Mouse (Mus musculus) heart, adult 9 months (tissue): ENCODE measurements around the gene Trp63.
"Not testable (repeated sequence)": the region's sequence is repeated elsewhere in the genome, so short reads cannot be mapped to it uniquely, and the experiment has no call there.

ENCODE experiments used
- DNase-seq, 2 experiments: peaks; one replicate each; pipeline ENCODE4 v3.0.0; 2022; ENCODE audit warnings: low spot score in 2 of 2

Trp63 gene

DNA sequence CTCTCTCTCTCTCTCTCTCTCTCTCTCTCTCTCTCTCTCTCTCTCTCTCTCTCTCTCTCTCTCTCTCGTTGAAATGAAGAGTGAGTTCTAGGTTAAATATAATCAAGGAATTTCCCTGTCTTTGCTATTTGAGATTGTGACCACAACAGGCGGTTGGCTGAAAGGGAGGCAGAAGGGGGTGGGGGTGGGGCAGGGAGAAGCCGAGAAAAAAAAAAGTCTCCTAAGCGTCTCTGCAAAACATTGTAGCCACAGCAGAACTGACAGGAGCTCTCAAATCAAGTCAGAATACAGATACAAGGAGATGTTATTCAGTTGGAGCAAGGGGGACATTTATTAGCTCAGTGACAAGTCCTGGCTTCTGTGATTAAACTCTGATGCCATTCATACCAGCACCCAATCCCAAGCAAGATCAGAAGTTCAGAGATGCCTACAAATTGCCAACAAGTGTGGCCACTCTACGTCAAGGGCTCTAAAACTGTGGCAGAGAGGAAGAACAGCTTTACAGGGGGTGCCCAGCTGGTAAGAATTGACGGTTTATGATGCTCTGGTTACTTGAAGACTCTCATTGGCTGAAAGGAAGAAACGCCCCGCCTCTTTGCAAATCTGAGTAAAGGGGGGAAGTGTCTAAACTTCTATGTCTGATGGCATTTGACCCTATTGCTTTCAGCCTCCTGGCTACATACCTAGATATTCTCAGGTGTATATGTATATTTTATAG lies at the start of gene Trp63:
TSS of gene Trp63 (plus strand) at position 233 of the 718 bp plus-strand sequence.
- peak in 1 of 2 experiments; percentile 9 for DNase-seq

DNA sequence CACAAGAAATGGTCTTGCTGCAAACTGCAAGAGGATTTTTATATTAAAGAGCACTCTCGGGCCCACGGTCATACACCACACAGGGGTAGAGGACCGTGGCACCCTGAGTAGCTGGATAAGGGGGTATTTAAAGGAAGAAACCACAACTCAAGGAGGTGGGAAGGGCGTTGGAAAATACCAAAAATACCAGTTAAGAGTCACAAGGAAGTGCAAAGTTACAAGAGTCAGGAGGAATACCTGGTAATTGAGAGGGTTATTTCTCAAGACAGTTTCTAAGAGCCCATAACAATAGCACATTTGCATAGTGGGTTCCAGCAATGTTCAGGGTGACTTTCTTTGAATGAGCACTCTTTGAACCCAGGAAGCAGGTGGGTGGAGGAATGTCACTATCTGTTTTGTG lies 38.8 kb upstream of the Trp63 start:
- not testable (repeated sequence) for DNase-seq

DNA sequence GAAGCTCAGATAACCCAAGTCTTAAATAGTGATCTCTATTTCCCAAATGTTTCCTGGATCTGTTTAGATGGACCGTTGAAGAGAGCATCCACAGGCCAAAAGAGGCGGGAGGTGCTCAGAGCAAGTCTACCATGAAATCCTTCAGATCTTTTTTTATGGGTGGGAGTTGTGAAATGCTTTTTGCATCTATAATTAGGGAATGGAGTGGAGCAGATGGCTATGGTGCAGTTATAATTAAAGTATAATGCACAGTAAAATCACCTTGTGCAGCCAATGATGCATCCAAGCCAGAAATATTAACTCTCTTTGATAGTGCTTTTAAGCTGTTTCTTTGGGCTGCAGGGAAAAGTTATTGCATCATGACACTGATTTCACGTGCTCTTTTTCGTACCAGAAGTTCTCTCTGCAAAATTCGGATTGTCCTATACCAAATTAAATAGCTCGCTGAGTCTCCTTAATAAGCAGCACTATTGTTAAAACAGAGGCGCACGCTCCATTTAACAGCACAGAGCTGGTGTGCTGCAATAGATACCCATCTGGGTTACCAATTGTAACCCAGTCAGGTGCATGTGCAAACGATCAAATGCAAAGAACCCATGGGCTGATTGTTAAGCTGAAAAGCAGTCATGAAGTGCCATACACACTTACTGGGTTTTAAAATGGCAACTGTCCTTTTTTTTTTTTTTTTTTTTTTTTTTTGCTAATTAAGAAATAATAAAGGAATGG lies 22.9 kb upstream of the Trp63 start:
- no peak for DNase-seq

DNA sequence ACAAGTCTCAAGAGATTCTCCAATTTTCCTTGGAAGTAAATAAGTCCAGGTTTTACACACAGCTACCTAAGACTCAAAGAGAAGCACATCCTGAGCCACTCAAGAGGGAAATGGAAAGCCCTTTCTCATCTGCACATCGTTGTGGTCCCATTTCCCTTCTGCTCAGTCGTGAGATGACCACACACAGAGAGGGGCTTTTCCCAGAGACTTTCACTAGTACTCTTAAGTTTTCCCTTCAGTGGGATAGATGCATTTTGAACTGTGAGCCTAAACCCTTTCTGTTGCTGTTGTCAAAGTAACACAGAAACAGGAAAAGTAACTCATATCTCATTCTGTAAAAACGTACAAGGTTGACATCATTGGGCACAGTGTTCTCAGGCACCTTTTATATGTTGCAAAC lies 20.4 kb upstream of the Trp63 start:
- DNase-seq, result no peak

DNA sequence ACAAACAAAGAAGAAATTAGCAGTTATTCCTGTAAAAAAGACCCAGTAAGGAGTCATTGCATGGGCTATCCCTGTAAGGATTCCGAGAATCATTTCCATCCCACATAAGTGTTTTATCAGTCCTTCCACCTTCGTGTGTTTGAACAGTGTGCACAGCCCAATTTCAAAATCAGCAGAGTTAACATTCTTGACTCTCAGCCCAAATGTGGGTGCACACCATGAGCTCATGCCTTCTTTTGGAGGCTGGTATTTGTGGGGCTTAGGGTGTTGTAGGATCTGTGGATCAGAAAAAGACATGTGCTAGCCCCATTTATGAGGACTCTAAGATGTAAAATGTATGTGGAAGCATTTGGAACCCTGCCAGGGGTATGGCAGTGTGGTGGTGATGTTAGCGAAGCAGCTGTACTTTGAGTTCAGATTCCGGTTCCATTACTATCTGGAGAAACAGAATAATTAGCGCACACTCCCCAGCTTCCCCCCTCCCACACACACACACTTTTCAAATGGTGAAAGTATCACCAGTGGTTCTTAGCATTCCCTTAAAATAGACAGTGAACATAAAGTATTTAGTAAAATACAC lies 9.6 kb upstream of the Trp63 start:
- DNase-seq, result peak in 1 of 2 experiments; percentile 1

DNA sequence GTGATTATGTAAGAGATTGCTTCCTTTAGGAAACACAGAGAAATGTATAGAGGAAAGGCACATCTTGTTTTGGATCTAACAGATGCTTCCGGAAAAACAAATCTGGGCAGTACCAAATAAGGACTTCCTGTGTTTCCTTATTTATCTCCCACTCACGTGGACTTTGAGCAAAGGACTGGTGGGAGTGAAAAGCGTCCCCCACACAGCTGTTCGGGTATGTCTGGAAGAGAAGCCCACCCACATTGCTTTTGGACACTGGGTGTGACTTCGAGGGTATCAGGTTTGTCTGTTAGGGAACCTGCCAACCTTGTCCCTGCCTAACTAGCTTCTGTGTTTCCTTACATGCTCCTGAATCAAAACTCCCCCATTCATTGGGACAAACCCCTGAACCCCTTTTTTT lies 3.2 kb upstream of the Trp63 start:
- no peak for DNase-seq

DNA sequence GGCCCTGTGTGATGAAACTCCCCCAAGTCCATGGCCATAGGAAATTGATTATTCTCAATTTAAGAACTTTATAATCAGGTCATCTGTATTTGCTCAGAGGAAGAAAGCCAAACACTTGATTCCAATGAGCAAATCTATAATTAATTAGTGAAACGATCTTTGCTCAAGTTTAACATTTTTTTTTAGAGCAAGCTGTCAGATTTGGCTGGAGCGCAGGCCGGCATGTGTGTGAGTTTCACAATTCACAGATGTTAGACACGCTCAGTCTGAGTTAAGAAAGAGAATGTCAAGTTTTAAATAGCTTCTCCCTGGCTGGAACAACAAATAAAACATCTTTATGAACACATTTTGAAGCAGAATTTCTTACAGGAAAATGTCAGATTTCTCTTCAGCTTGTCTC lies 1.0 kb upstream of the Trp63 start:
- DNase-seq, result peak in 1 of 2 experiments; percentile 14

DNA sequence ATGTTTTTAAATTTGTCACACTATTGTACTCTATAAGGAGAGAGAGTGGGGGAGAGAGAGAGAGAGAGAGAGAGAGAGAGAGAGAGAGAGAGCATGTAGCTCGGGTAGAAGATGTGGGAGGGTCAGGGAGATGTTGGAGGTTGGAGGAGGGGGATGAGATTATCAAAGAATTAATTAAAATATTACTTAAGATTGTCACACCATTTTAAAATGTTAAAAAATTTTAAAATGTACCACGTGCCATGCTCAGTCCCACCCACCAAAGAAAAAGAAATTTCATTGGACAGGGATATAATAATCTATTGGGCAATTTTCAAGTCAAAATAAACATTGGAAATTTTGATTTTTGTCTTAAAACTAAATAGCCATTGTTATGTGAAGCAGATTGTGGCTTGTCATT lies 1.0 kb downstream of the Trp63 start:
- DNase-seq, result no peak

DNA sequence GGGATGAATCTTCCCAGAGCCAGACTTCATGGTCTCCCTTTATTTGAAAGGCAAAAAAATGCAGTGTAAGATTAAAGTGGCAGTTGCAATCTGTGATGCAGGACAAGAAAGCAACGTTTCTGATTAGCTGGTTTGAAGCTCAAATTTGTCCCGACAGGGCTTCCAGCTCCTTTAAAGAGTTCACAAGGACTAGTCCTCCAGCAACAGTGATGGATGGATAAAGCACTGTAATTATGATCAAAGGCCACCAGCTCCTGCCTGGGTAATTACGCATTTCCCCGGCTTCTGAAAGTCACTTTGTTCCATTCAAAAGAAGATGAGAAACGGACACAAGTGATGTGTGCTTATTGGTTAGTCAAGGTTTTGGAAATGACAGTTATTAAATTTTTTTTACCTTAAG lies 7.0 kb downstream of the Trp63 start:
- DNase-seq, result no peak

DNA sequence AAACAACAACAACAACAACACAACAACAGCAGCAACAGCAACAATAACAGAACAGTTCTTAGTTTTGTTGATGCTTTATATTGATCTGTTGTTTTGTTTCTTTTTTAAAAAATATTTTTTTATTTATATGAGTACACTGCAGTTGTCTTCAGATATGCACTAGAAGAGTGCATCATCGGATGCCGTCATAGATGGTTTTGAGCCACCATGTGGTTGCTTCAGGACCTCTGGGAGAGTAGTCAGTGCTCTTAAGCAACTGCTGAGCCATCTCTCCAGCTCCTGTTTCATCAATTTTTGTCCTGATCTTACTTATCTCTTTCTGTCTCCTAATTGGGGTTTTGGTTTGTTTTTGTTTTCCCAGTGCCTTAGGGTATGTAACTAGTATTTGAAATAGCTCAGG lies 17.7 kb downstream of the Trp63 start:
- DNase-seq, result no peak

DNA sequence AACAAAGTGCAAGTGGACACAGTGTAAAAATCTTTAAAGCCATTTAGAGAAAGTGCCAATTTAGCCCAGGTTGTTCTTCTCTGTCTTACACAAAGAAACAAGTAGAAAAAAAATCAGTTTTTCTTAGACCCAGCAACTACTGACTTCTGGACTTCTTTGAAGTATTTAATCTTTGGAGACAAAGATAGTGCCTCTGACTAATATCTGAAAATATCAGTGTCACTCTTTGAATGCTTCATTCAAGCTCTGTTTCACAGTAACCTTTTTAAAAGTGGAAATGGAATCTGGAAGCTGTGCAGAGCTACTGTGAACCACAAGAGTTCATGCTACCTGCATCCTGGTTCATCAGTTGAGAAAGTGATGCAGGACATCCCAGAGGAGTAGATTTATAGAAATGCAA lies 22.7 kb downstream of the Trp63 start:
- DNase-seq, result no peak

DNA sequence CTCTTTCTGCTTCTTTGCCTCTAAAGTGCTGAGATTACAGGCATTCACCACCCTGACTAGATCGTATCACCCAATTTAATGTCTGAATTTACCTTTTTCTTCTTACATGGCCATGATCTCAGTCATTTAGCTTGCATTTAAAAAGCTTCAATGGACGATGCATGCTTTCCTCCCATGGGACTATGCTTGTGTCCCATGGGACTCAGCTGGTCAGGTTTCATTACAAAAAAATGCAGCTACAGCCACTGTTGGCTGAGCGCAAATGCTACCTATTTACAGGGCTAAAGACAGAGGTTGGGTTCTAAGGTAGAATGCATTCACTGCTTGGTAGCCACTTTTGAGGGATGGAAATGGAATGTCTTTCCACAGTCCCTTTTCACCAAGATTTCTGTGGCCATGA lies 32.2 kb downstream of the Trp63 start:
- no peak for DNase-seq

DNA sequence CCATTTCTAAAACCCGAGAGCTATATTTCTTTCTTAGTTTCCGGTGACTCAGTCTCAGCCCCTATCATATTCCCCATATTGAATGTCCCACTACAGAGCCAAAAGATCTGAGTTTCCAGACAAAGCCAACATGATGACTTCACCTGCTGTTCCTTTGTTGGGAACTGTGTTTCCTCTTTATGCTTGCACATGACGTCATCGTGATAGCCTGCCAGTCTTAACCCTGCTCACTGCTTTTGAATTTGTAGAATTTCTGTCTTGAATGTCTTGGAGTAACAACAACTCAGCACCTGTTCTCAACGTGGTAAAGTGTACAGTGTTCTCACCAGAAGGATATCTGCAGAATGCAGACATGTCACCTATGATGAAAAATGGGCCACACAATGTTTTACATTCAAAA lies 39.6 kb downstream of the Trp63 start:
- DNase-seq, result peak; percentile 8 to 40

DNA sequence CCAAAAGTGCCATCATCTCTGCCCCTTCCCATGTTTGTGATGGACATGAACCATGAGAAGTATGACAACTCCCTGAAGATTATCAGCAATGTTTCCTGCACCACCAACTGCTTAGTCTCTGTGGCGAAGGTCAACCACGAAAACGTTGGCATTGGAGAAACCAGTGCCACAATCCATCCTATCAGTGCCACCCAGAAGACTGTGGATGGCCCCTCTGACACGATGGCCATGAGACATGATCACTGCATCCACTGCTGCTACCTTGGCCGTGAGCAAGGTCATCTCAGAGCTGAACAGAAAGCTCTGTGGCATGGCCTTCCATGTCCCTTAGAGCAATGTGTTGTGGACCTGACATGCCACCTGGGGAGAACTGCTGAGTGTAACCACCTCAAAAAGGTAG lies 43.4 kb downstream of the Trp63 start:
- no peak for DNase-seq

DNA sequence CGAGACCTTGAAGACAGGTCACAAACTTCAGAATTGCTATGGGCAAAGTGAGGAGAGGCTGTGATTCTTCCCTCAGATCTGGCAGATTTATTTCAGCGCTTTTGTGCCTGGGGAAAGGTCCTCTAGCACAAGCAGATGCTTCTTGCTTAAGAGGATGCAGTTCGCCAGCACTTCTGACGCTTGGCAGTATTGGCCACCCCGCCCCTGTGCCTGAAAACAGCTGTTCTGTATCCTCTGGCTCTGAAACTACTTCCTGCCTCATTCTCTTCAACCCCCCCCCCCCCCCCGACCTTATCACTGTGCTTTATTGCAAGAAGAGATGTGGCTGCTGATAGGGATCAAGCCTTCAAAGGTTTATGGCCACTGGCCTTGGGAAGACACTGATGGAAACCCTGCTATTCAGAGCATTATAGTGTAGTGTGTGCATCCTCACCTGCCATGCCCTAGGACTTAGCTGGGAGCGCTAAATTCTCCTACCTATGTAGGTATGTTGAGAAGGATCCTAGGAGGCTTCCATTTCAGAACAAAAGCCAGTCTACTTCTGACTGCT lies 44.5 kb downstream of the Trp63 start:
- DNase-seq, result peak; percentile 34 to 35

DNA sequence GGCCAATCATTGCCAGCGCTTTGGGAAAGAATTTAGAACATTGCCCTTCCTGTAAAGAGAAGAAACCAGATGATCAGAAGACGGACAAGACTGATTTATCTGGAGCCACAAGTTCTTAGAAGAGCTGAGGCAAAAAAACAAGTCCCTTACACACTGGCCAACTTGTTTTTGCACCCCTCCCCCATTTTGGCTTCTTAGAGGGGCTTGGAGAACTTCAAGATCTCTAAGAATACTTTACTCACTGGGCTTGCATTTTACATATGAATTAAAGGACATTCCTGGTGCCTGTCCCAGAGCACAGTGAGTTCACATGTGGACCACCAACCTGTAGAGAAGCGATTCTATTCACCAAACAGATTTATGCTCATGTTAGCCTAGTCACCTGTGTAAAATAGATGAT lies 53.3 kb downstream of the Trp63 start:
- no peak for DNase-seq

DNA sequence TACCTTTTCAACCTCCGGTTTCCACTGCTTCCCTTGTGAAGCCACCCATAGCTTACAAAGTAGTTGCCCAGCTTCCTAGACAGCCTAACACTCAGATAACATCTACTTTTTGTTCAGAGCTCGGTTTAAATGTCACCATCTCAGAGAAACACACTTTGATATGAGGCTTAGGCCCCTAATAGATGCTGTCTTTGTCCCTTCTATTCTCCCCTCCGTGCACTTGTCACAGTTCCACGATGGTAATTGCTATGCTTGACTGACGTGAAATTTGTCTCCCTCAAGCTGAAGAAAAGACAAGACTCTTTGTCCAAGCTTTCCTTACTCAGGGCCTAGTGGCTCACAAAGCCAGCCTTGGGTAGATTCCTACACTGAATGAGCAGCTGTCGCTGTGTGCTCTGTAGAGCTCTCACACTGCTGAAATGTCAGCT lies 54.1 kb downstream of the Trp63 start:
- no peak for DNase-seq

DNA sequence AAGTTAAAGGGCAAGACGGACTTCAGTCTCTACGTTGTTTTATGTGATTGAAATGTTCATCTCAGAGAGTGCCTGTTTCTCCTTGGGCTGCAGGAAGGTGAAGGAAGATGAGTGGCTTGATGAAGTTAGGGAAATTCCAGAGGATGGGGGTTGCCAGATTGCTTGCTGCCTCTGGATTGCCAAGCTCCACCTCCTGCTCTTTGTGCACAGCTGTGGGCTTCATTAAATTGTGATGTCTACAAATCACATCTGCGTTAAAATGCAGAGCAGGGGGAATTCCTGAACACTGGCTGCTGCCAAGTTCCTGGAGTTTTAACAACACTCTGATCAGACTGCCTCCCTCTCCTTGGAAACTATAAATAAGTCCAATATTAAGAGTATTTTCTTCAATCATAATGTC lies 63.2 kb downstream of the Trp63 start:
- peak; percentile 56 to 74 for DNase-seq

DNA sequence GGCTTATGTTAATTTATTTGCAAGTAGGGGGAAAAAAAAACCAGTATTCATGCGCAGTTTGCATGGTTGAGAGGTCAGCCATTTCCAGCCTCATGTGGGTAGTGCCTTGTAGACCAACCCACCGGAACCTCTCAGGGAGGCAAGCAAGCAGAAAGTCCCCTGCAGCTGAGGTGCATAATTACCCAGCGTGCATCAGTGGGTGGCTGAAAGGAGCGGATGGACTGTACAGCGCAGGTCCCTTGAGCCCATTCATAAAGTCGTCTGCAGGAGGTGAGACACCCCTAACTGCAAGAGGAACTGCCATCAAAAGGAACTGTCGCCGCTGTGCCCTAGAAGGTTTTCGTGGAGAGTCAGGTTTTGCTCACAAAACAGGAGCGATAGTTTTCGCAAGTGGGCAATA lies 68.3 kb downstream of the Trp63 start:
- DNase-seq, result no peak

DNA sequence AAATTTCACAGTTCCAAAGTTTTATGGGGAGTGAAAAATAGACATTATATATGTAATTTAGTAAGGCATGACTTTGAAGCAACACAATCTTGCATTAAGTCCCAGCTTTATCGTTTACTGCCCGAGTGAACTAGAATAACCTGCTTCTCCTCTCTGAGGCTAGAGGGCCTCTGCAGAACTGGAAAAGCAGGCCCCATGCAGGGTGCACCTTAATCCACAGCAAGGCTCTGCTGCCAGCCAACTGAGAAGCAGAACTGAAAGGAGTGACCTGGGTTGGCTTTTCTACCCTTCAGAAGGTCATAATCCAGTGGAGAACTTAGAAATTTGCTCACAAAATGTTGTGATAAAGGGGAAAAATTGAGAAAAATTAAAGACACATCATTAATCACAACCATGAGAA lies 74.5 kb downstream of the Trp63 start:
- DNase-seq, result no peak

DNA sequence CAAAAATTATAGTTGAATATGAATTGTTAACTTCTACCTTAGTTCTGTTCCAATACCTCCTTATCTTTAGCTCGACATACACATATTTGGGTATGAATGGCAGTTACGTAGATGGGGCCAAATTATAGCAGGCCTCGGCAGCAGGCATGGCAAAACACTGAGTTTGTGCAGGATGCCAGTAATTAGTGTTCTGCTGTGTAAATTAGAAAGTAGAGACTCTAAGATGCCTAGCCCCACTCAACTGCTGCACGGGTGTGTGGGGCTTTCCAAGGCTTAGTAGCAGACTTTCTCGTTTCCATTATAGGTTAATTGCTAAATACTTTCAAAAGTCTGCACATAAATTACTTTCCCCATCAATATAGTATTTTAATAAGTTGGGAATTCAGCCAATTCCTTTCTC lies 82.0 kb downstream of the Trp63 start:
- DNase-seq, result no peak

DNA sequence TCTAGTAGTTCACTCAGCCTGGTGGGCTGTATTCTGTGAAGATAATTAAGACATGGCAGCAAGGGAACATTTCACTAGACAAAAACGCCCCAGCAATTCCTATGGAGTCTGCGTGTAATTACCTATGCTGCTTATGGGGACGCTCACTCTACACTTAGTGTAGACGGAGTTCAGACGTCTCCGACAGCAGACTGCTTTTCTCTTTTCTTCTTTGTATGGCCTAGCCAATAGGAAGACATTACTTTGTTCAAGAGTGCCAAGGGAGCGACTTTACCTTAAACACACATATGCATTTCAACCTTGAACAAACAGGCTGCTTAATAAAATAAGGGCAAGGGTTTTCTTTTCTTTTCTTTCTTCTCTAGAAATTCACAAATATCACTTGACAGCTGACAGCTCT lies 91.0 kb downstream of the Trp63 start:
- DNase-seq, result no peak

DNA sequence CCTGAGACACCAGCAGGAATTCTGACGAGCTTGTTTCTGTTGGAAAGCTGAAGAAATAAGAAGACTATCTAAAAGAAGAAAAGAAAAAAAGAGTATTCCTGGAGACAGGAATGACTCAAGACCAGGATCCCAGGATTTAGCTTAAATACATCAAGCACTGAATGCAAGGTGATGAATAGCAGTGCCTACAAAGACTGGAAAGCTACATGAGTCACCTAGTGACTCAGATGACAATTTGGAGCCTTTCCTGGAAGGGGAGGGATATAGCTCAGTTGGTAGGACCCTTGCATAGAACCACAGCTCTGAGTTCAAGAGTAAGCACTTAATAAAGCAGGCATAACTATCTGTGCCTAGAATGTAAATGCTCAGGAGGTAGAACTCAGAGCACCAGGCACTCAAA lies 93.9 kb downstream of the Trp63 start:
- no peak for DNase-seq
